Mouse (Mus musculus) liver, embryonic 12.5 days (tissue): ENCODE data around the gene Scube1. TPM values are rescaled to one million over a fixed set of nuclear protein-coding genes. Genes with fewer than 3 reads are reported as not detected.

Experiments used
- ATAC-seq: fragments of 200-750 bp; cut with Nextera tagmentation; 2 replicates; pipeline ENCODE4 v1.8.0; 2017; ENCODE audit warnings: moderate number of reproducible peaks, mild to moderate bottlenecking, moderate library complexity
- H3K27ac ChIP-seq: fragments of 300-500 bp; sonication (generic); 2 replicates; pipeline ENCODE4 v1.5.1; 2016; ENCODE audit warnings: mild to moderate bottlenecking
- H3K27me3 ChIP-seq: fragments of 300-500 bp; sonication (generic); replicated peaks from 2 replicates; pipeline ENCODE4 v1.6.1; 2016; ENCODE audit warnings: mild to moderate bottlenecking, moderate library complexity
- H3K36me3 ChIP-seq: fragments of 300-500 bp; sonication (generic); 2 replicates; pipeline ENCODE4 v1.6.1; 2016; ENCODE audit warnings: mild to moderate bottlenecking, moderate library complexity
- H3K4me1 ChIP-seq: fragments of 300-500 bp; sonication (generic); 2 replicates; pipeline ENCODE4 v1.6.1; 2016
- H3K4me2 ChIP-seq: fragments of 300-500 bp; sonication (generic); 2 replicates; pipeline ENCODE4 v1.6.1; 2016; ENCODE audit warnings: mild to moderate bottlenecking, moderate library complexity
- H3K4me3 ChIP-seq: fragments of 300-500 bp; sonication (generic); 2 replicates; pipeline ENCODE4 v1.5.1; 2016; ENCODE audit warnings: mild to moderate bottlenecking, moderate library complexity
- H3K9ac ChIP-seq: fragments of 300-500 bp; sonication (generic); 2 replicates; pipeline ENCODE4 v1.6.1; 2016; ENCODE audit warnings: mild to moderate bottlenecking, moderate library complexity
- H3K9me3 ChIP-seq: fragments of 300-500 bp; sonication (generic); replicated peaks from 2 replicates; pipeline ENCODE4 v1.6.1; 2016; ENCODE audit warnings: mild to moderate bottlenecking, moderate library complexity
- WGBS: fragments of 180-500 bp; shearing (Covaris S2); methylation state at CpG from one replicate; pipeline ENCODE4 v1.1.7; 2016; ENCODE audit not compliant: insufficient replicate concordance; 5-methylcytosine and 5-hydroxymethylcytosine counted together
- polyA plus RNA-seq: library from polyadenylated mRNA; unstranded; fragments of >200 nt; fragmentation: Nextera tagmentation; extraction: Ambion mirVana; gene quantifications from 2 replicates; pipeline ENCODE4 v1.2.1, GENCODE M21; 2016

Scube1 gene
- polyA plus RNA-seq, 1 experiment from 2014 or later, result 0.50 TPM

DNA sequence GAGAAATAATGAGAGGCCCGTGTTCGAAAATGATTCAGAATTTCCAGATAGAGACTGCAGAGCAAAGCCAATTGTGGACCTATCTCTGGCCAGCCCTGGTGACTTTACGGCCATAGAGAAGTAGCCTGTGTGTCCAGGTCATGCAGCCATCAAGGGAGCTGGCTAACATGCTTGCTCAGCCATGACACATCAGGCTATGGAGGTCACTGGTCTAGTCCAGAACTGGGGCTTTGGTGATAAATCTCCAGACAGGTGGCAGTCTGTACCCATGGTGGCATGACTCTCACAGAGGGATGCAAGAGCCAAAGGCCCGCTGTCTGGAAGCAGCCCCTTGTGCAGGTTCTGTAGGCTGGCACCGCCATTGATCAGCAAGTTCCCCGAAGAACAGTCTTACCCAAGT, 82.3 kb downstream of the Scube1 start:
- no peaks in the 10 kb centered on the region for H3K4me1 ChIP-seq
- no peaks in the 10 kb centered on the region for H3K9me3 ChIP-seq
- 0 out of 2 replicates have a peak, but pooled peaks cover 9% of the 10 kb centered on the region for H3K27me3 ChIP-seq
- H3K9ac ChIP-seq, result no peak overlapping the region
- 71% methylated on average over 6 of the region's 6 CpGs for WGBS
- no peaks in the 10 kb centered on the region for H3K36me3 ChIP-seq
- no peak overlapping the region for H3K4me2 ChIP-seq
- H3K4me3 ChIP-seq, result no peak overlapping the region
- no peak for ATAC-seq
- H3K27ac ChIP-seq, result no peak overlapping the region

GRCm38 (mm10) chr15:83640208-83640607, 84.6 kb downstream of the Scube1 start:
- Histone ChIP-seq H3K4me2 (no peak overlapping the region), H3K9me3 (no peaks in the 10 kb centered on the region), H3K9ac (no peak overlapping the region), H3K36me3 (no peaks in the 10 kb centered on the region), H3K27ac (no peak overlapping the region), H3K4me3 (no peak overlapping the region), H3K4me1 (no peaks in the 10 kb centered on the region), H3K27me3 (0 out of 2 replicates have a peak, but pooled peaks cover 14% of the 10 kb centered on the region)
- 33% methylated on average over 4 of the region's 4 CpGs for WGBS
- no peak for ATAC-seq

GRCm38 (mm10) chr15:83639160-83639559, 85.7 kb downstream of the Scube1 start:
- Histone ChIP-seq H3K36me3 (no peaks in the 10 kb centered on the region), H3K9me3 (no peaks in the 10 kb centered on the region), H3K4me1 (no peaks in the 10 kb centered on the region), H3K27ac (no peak overlapping the region), H3K4me2 (no peak overlapping the region), H3K27me3 (0 out of 2 replicates have a peak, but pooled peaks cover 14% of the 10 kb centered on the region), H3K9ac (no peak overlapping the region), H3K4me3 (no peak overlapping the region)
- WGBS, result 39% methylated on average over 3 of the region's 3 CpGs
- ATAC-seq, result no peak

GRCm38 (mm10) chr15:83638196-83638899, 86.5 kb downstream of the Scube1 start:
- Histone ChIP-seq H3K4me1 (no peaks in the 10 kb centered on the region), H3K4me3 (no peak overlapping the region), H3K27me3 (0 out of 2 replicates have a peak, but pooled peaks cover 14% of the 10 kb centered on the region), H3K36me3 (no peaks in the 10 kb centered on the region), H3K9me3 (no peaks in the 10 kb centered on the region), H3K27ac (no peak overlapping the region), H3K9ac (no peak overlapping the region), H3K4me2 (no peak overlapping the region)
- ATAC-seq, result no peak
- 70% methylated on average over 20 of the region's 20 CpGs for WGBS

DNA sequence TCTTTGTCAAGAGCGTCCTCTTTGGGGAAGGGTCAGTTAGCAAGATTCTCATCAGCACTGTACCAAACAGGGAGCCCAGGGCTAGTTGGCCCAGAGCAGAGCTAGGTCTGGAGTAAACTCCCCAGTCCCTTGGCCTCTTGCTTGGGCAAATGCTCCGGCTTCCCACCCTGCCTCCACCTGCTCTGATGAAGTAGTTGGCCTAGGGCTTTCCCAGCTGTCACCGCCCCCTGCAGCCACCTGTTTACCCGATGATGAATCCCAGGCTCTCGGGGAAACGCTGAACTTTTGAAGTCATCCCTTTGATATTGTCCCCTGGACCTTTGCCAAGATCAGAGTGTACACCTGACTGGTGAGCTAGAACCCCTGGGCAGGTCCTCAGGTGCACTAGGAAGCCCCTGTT, 88.1 kb downstream of the Scube1 start:
- ATAC-seq, result no peak
- 55% methylated on average over 6 of the region's 6 CpGs for WGBS
- Histone ChIP-seq H3K36me3 (no peaks in the 10 kb centered on the region), H3K4me1 (no peaks in the 10 kb centered on the region), H3K4me3 (no peak overlapping the region), H3K9ac (no peak overlapping the region), H3K27me3 (0 out of 2 replicates have a peak, but pooled peaks cover 14% of the 10 kb centered on the region), H3K27ac (no peak overlapping the region), H3K9me3 (no peaks in the 10 kb centered on the region), H3K4me2 (no peak overlapping the region)

DNA sequence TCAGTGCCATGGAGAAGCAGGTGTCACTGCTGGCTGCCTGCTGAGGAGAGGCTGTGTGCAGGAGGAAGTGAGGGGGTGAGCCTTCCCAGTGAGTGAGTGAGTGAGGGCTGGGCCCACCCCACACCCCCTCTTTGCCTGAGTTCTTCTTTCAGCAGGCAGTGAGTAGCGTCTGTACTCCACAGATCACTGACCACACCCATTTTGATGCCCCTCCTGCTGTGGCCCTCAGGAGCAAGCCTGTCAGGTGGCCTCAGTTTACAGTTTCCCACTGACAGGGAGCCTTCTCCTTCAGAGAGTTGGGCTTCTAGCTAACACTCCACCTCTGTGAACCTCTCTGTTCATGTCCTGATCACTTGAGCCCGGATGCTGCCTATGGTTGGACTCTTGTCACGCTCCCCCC, 89.6 kb downstream of the Scube1 start:
- Histone ChIP-seq H3K9me3 (no peaks in the 10 kb centered on the region), H3K27ac (no peak overlapping the region), H3K4me1 (no peaks in the 10 kb centered on the region), H3K9ac (no peak overlapping the region), H3K4me2 (no peak overlapping the region), H3K27me3 (0 out of 2 replicates have a peak, but pooled peaks cover 9% of the 10 kb centered on the region), H3K36me3 (no peaks in the 10 kb centered on the region), H3K4me3 (no peak overlapping the region)
- WGBS, result 32% methylated on average over 3 of the region's 3 CpGs
- ATAC-seq, result no peak

GRCm38 (mm10) chr15:83634076-83634475, 90.7 kb downstream of the Scube1 start:
- Histone ChIP-seq H3K4me1 (no peaks in the 10 kb centered on the region), H3K4me3 (no peak overlapping the region), H3K4me2 (no peak overlapping the region), H3K9ac (no peak overlapping the region), H3K27me3 (0 out of 2 replicates have a peak, but pooled peaks cover 11% of the 10 kb centered on the region), H3K27ac (no peak overlapping the region), H3K9me3 (no peaks in the 10 kb centered on the region; the same call in 1 of the 2 replicates), H3K36me3 (no peaks in the 10 kb centered on the region)
- 4% methylated on average over 1 of the region's 1 CpGs for WGBS
- ATAC-seq, result no peak

DNA sequence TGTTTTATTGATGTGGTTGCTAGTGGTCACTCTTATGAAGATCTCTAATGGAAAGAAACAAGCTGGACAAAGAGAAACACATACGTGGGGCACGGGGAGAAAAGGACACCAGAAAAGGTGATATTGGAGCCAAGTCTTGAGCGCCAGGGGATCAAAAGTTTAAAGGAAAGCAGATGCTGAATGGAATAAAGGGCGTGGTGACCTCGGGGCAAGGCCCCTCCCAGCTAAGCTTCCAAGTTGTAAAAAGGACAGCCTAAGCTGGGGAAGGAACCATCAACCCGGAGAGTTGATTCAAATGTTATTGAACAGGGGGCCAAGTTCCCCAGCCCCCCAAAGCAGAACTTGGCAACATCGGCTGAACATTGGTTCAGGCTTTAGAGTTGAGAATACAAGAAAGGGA, 93.8 kb downstream of the Scube1 start:
- Histone ChIP-seq H3K36me3 (no peaks in the 10 kb centered on the region), H3K4me3 (no peak overlapping the region), H3K27me3 (0 out of 2 replicates have a peak, but pooled peaks cover 5% of the 10 kb centered on the region), H3K27ac (no peak overlapping the region), H3K4me1 (no peaks in the 10 kb centered on the region), H3K4me2 (no peak overlapping the region), H3K9me3 (no peaks in the 10 kb centered on the region; the same call in 1 of the 2 replicates), H3K9ac (no peak overlapping the region)
- no peak for ATAC-seq
- 62% methylated on average over 7 of the region's 7 CpGs for WGBS

- 0 out of 2 replicates have a peak, but pooled peaks cover 3% of the 10 kb centered on the region for H3K27me3 ChIP-seq
- H3K36me3 ChIP-seq, result no peaks in the 10 kb centered on the region
- no peak for ATAC-seq
- no peaks in the 10 kb centered on the region for H3K4me1 ChIP-seq
- no peak overlapping the region for H3K9ac ChIP-seq
- H3K27ac ChIP-seq, result no peak overlapping the region
- H3K4me3 ChIP-seq, result no peak overlapping the region
- no peaks in the 10 kb centered on the region; the same call in 1 of the 2 replicates for H3K9me3 ChIP-seq
- WGBS, result 58% methylated on average over 3 of the region's 3 CpGs
- H3K4me2 ChIP-seq, result no peak overlapping the region
Measured at GRCm38 (mm10) chr15:83629716-83630115, 95.1 kb downstream of the Scube1 start.

DNA sequence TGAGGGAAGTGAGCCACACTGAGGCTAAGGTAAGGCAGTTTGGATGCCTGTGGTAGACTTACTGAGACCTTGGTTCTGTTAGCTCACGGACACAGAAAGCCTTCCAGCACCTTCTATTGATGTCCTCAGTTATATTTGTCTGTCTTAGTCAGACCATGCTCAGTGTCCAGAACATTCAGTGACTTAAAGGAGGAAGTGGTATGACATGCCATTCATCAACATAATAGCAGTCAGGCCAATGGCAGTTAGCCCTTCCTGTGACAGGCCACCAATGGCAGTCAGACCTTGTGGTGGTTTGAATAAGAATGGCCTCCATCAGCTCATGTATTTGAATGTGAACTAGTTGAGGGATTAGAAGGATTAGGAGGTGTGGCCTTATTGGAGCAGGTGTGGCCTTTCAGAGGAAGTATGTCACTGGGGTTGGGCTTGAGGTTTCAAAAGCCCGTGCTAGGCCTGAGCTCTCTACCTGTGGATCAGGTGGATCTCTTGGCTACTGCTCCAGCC, 98.6 kb downstream of the Scube1 start:
- no peaks in the 10 kb centered on the region for H3K4me1 ChIP-seq
- ATAC-seq, result no peak
- H3K36me3 ChIP-seq, result no peaks in the 10 kb centered on the region
- no peak overlapping the region for H3K9ac ChIP-seq
- no peak overlapping the region for H3K4me2 ChIP-seq
- H3K27ac ChIP-seq, result no peak overlapping the region
- no peaks in the 10 kb centered on the region; the same call in 1 of the 2 replicates for H3K9me3 ChIP-seq
- 68% methylated on average over 2 of the region's 2 CpGs for WGBS
- H3K4me3 ChIP-seq, result no peak overlapping the region
- 0 out of 2 replicates have a peak, but pooled peaks cover 3% of the 10 kb centered on the region for H3K27me3 ChIP-seq

DNA sequence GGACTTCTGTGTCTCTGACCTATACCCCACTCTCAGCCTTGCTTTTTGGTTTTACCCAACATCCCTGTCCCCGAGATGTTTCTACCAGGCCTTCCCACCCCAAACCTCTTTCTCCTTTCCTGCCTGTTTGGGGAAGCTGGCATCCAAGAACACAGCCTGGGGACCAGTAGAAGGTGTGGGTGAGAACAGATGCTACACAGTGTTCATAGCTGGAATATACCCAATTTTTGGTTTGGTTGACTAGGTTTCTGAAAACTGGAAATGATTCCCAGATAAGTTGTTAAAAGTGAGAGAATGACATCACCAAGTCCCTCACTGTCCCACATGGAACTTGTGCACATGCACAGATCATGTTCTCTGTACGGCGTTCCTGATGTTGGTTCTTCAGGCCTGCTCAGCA, 109.6 kb downstream of the Scube1 start:
- H3K36me3 ChIP-seq, result no peaks in the 10 kb centered on the region
- peaks cover 8% of the 10 kb centered on the region; the same call in 1 of the 2 replicates for H3K27me3 ChIP-seq
- H3K4me2 ChIP-seq, result no peak overlapping the region
- H3K9me3 ChIP-seq, result no peaks in the 10 kb centered on the region
- H3K4me1 ChIP-seq, result no peaks in the 10 kb centered on the region
- no peak for ATAC-seq
- H3K9ac ChIP-seq, result no peak overlapping the region
- WGBS, result 80% methylated on average over 3 of the region's 3 CpGs
- H3K4me3 ChIP-seq, result no peak overlapping the region
- H3K27ac ChIP-seq, result no peak overlapping the region

GRCm38 (mm10) chr15:83607115-83607802, 117.6 kb downstream of the Scube1 start:
- Histone ChIP-seq H3K9ac (peak overlapping the region; percentile 30; the same call in 1 of the 2 replicates), H3K27ac (peak overlapping the region; percentile 65; the same call in 1 of the 2 replicates), H3K4me2 (peak overlapping the region; percentile 41), H3K27me3 (0 out of 2 replicates have a peak, but pooled peaks cover 3% of the 10 kb centered on the region), H3K36me3 (no peaks in the 10 kb centered on the region), H3K9me3 (no peaks in the 10 kb centered on the region), H3K4me1 (peaks cover 38% of the 10 kb centered on the region), H3K4me3 (no peak overlapping the region)
- ATAC-seq, result peak; percentile 70
- WGBS, result 42% methylated on average over 15 of the region's 15 CpGs
